Mouse (Mus musculus): Measurements from ENCODE around the gene Ces1c.

Gene Ces1c

DNA sequence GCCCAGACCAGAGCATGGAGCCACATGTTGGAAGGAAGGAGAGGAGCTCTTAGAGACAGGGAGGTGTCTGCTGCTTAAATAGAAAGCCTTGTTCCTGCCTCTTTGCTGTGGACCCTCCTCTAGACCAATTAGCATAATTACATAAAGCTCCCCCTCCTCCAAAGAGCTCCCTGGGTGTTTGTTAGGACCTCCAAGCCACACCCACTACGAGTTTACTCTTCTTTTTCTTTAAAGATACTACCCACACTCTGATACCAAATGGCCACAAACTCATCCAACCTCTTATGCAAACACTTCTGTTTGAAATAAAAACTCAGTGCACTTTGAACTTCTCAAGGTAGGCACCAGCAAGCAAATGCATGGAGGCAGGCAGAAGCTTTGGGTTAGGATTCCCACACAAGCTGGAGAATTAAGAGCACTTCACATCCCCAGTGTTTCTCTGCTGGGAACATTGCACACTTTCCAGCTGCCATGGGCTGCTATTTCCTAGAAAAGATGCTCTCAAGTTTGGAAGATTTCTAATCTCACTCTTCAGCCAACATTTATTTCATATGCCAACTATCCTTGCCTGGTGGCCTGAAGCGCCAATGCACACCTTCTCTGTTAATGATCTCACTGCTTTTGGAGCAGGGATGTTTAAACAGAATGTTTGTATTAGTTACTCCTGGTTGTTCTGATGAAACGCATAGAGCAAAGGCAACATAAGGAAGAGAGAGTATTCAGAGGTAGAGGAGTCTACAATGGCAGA is at the start of gene Ces1c:
Gene Ces1c (minus strand): TSS at position 51 of the 748 bp plus-strand sequence.
- DNase-seq (ENCODE audit: low read depth), result no peak

DNA sequence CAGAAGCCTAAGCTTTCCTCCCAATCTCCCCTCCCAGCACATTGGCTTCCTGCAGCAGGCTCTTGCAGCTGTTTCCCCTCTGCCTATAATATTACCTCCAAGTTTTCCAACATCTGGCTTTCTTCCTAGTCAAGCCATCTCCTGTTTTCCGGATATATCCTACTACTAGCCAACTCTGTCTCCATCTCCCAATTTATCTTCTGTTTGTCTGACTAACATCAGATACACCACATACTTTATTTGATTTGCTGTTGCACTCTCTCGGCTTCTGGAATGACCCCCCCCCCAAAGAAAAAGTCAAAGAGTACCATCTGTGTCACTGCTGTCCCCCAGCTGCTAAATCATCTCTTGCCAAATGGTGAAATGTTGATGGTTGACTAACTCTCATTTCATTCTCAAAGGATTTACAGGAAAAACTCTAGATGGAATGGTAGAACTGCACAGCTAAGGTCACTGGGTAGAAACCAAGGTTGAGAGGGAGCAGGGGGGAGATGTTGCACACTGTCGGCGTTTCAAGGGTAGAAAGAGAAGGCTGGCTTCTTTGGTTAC is 49.6 kb upstream of the Ces1c start:
- no peak for DNase-seq (ENCODE audit: low read depth)

DNA sequence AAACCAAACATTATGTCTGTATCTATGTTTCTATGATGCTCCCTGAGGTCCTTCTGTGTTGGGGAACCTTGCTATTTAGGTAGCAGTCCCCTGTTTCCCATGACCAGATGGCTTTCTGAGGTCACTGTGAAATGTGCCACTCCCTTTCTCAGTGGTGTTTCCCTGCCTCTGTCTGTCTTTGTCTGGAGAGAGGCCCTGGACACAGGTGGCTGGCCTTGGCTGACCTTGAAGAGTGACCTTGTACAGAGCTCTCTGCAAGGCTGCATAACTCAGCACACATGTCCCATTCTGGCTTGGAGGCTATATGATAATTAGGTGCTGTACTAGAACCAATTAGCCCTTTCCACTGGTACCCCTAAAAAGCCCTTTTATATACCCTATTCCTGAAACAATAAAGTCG is 45.5 kb upstream of the Ces1c start:
- no peak for DNase-seq (ENCODE audit: low read depth)

DNA sequence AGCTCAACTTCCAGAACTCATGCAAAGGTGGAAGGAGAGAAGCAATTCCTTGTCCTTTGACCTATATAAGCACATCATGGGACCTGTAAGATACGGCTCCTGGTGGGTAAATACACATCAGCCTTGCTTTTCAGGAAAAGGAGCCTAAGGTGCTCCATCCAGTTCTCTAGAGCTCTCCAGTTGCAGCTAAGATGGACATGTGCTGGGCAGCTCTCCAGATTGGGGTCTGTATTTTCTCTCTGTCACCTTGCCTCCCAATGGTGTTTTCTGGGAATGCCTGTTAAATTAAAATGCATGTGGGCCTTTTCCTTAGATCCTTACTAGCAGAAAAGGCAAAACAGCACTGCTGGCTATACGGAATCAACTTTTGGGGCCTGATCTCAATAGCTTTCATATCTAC is 43.5 kb upstream of the Ces1c start:
- DNase-seq (ENCODE audit: low read depth), result no peak

DNA sequence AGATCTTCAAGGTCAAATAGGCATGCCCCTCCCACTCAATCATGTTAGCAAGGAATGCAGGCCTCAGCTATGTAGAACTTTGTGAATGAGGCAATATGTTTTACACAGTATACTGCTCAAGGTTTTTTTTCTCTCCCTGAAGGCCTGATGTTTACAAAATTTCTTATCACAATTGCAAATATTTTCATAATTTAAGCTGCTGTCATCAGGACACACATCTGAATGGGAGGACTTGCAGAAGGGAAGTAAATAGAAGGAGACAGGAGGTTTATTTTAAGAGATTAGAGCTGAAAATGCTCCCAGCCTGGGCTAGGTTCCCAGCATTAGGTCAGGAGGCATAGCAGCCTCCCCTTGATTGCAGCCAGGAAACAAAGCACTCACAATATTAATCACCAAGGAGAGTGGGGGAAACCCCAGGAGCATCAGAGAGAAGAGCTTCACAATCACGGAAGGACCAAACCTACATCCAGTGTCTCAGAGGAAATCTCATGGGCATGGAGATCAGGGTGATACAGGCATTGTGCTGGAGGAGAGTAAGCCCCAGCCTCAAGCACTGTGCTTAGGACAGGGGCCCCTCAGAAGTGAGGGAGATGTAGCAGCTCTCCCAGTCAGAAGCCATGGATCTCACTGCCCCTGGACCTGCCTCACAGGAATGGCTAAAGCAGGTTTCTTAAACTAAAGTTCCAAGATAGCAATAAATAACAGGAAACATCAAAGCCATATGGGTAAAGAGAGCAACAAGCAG is 40.9 kb upstream of the Ces1c start:
- no peak for DNase-seq (ENCODE audit: low read depth)

DNA sequence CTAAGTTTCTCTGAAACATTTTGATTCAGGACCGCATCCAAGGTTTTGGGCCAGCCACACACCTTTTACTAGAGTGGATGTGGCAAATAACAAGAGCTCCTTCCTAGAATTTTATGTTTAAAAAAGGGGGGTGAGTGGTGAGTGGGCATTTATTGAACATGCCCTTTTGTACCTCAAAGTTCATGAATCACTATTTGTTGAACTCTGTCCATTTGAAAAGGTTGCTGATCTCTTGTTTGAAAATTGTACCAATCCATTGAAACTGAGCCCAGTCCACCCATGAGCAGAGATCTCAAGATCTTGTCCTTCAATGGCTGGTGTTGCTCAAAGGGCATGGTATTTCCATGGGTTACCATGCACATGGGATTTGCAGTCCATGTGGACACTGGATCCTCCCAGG is 32.3 kb upstream of the Ces1c start:
- DNase-seq (ENCODE audit: low read depth), result no peak

DNA sequence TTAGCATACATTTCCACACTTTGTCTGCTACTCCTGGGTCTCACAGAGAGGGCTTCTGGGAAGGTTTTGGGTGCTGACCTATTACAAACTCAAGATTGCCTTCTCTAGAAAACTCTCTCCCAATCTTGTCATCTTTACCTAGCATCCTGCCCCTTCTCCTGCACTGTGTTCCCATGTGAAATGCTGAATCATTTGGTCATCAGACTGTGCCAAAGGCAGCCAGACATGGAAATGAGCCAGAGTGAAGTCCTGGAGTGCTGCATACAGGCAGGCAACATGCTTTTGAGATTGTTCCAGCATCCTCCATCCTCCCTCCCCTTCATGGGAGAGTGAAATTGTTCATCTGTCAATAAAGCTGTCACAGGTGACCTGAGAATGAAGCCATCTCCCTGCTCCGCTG is 20.3 kb upstream of the Ces1c start:
- no peak for DNase-seq (ENCODE audit: low read depth)

DNA sequence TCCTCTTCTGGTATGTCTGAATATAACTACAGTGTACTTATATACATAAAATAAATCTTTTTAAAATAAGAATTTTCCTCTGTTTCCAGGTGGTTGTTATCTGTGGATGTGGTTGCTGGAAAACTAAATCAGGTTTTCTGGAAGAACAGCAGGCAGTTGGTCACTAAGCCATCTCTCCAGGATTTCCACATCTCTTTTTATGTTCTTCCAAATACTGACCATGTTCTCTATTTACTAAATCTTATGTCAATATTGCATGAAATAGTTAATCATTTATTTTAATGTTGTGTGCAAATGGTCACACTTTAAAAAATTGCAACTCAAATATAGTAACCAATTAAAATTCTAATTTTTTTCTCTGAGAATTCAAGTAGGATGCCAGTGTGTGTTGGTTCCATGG is 16.2 kb upstream of the Ces1c start:
- no peak for DNase-seq (ENCODE audit: low read depth)

DNA sequence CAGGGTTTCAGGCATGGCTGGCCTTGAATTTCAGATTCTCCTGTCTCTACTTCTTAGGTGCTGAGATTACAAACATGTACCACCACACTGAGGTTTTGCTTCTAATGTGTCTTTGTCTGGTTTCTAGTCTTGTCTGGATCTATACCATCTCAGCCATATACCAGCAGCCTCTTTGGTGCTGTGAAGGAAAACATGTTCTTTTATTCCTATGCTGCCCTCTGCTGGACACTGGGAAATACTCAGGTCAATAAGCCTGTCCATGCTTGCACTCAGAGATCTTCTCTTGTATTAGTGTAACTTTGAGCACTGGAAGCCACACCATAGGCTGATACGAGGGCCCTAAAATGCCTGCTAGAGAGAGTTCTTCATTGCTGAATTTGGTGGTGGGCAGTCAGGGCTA is 9.6 kb upstream of the Ces1c start:
- DNase-seq (ENCODE audit: low read depth), result peak; percentile 42

DNA sequence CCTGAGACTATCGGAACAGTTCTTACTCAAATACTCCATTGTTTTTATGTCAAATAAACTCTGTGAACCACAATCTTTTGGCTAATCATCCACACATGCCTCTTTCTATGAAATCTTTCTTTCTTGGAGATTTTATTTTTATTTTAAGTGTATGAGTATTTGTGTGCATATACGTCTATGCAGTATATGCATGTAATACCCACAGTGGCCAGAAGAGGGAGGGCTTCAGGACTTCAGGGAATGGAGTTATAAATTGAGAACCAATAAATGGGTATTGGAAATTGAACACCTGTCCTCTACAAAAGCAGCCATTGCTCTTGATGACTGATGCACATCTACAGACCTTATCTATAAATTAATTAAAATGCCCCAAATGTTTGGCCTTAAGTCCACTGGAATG is 1.1 kb upstream of the Ces1c start:
- DNase-seq (ENCODE audit: low read depth), result peak; percentile 3

DNA sequence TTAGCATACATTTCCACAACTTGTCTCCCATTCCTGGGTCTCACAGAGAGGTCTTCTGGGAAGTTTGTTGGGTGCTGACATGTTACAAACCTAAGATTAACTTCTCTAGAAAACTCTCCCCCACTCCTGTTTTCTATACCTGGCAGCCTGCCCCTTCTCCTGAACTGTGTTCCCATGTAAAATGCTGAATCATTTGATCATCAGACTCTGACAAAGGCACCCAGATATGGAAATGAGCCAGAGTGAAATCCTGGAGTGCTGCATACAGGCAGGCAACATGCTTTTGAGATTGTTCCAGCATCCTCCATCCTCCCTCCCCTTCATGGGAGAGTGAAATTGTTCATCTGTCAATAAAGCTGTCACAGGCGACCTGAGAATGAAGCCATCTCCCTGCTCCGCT is 4.6 kb downstream of the Ces1c start:
- no peak for DNase-seq (ENCODE audit: low read depth)

DNA sequence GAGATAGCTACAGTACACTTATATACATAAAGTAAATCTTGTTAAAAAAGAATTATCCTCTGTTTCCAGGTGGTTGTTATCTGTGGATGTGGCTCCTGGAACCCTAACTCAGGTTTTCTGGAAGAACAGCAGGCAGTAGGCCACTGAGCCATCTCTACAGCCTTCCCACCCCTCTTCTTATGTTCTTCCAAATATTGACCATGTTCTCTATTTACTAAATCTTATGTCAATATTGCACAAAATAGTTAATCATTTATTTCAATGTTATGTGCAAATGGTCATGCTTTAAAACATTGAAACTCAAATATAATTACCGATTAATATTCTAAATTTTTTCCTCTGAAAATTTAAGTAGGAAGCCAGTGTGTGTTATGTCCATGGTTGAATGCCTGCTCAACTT is 9.1 kb downstream of the Ces1c start:
- DNase-seq (ENCODE audit: low read depth), result no peak

DNA sequence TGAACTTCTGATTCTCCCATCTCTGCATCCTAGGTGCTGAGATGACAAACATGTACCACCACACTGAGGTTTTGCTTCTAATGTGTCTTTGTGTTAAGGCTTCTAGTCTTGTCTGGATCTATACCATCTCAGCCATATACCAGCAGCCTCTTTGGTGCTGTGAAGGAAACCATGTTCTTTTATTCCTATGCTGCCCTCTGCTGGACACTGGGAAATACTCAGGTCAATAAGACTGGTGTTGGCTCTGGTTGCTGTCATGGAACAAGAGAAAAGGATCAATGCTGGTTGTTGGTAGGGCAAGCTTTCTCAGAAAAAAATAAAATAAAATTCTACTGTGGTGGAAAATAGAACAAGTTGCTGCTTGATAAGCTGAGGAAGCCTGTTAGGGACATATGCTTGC is 35.7 kb downstream of the Ces1c start:
- peak; percentile 29 for DNase-seq (ENCODE audit: low read depth)

DNA sequence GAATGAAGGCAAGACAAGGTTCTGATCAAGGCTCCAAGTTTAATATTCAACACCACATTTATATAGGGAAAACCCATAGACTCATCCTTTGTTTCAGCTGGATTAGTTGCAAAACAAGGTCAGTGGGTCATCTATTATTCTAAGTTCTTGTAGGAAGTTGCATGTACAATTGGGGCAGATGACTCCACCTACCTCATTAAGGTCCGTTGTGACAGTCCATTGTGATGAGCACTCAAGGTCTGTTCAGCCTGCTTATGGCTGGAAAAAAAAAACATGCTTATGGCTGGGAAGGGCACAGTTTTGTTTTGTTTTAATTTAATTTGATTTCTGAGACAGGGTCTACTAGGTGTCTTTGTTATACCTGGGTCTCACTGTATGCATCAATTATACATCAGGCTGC is 39.8 kb downstream of the Ces1c start:
- DNase-seq (ENCODE audit: low read depth), result no peak

DNA sequence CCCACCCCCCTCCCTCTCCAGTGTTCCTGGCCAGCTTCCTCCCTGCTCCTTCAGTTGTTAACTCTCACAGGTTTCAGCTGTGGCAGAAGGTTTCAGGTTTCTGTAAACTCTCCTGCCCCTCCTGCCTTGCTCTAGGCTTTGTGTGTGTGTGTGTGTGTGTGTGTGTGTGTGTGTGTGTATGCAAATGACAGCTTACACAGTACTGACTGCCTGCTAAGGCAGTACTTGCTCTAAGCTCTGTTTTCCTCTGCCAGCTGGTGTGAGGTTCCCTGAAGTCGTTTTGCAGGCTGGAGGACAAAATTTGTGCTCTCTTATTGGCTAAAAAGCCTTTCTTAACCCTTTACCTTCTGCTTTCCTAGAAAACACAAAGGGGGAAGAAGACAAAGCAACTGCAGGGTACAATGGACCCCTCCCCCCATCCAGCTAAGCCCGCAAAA is 42.4 kb downstream of the Ces1c start:
- DNase-seq (ENCODE audit: low read depth), result no peak

DNA sequence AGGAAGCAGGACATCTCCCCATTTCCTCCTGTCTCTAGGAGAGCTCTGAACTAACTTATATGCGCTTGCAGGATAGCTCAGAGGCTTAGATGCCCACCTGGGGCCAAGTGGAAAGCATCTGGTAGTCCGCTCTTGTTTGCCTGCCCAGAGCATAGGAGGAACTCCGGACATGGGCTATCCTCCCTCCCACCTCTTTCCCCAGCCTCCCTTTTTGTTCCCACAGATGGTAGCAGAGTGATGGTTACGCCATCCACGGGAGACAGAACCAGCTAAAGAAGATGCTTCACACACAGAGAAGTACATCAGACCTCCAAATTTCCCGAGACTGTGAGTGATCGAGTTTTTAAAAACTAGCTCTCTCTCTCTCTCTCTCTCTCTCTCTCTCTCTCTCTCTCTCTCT is 42.9 kb downstream of the Ces1c start:
- no peak for DNase-seq (ENCODE audit: low read depth)

DNA sequence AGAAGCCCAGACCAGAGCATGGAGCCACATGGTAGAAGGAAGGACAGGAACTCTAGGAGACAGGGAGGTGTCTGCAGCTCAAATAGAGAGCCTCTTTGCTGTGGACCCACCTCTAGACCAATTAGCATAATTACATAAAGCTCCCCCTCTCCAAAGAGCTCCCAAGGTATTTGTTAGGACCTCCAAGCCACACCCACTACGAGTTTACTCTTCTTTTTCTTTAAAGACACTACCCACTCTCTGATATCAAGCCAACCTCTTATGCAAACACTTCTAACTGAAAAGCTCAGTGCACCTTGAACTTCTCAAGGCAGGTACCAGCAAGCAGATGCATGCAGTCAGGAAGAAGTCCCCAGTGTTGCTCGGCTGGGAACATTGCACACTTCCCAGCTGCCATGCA is 51.2 kb downstream of the Ces1c start, which contains the start of gene Ces1b:
Gene Ces1b (minus strand): TSS at position 131 of the 400 bp plus-strand sequence.
- DNase-seq (ENCODE audit: low read depth), result no peak

DNA sequence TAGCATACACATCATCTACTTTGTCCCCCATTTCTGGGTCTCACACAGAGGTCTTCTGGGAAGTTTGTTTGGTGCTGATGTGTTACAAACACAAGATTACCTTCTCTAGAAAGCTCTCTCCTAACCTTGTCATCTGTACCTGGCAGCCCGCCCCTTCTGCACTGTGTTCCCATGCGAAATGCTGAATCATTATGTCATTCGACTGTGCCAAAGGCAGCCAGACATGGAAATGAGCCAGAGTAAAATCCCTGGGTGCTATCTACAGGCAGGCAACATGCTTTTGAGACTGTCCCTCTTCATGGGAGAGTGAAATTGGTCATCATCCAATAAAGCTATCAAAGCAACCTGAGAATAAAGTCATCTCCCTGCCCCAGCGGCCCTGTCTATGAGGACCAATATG is 55.8 kb downstream of the Ces1c start:
- DNase-seq (ENCODE audit: low read depth), result no peak

DNA sequence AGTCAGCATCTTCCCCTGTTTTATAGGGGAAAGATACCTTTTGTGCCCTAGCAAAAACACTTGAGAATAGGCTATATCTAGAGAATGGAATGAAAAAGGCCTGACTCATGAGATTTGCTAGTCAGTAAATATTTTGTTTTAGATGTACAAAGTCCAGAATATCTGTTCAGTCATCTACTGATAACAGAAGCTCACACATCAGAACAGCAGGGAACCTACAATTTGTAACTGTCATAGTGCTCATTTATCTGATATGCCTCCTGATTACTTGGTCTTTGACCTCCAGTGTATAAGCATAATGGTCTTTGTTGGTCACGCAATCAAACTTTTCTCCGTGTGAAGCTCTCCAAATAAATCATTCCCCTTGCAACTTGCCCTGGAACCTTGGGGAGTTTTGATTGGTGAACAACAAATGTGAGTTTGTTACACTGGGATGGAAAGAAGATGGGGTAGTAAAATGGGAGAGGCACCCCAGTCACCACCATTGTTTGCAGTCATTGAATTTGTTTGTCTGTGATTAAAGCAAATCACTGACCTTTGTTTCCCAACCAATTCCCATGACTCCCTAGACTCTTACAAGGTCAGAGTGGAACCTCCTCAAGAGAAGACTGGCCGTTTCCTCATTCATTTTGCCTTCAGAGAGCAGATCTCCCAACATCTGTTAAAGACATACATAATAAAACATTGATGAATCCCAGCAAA is 67.5 kb downstream of the Ces1c start:
- no peak for DNase-seq (ENCODE audit: low read depth)

DNA sequence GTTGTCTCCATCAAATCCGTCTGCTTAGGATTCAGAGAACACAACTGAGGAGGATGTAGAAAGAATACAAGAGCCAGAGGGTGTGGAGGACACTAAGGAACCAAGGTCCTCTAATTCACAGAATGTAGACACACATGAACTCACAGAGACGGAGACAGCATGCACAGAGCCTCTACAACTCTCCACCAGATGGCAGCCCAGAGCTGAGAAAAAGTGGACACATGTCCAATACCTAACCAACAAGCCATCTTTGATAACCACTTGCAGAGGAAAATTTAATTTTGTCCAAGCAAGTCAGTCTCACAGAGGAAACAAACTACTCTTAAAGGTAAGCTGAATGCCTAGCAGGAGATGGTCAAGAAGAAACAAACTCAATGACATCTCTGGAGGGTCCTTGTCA is 71.9 kb downstream of the Ces1c start:
- DNase-seq (ENCODE audit: low read depth), result peak; percentile 56

DNA sequence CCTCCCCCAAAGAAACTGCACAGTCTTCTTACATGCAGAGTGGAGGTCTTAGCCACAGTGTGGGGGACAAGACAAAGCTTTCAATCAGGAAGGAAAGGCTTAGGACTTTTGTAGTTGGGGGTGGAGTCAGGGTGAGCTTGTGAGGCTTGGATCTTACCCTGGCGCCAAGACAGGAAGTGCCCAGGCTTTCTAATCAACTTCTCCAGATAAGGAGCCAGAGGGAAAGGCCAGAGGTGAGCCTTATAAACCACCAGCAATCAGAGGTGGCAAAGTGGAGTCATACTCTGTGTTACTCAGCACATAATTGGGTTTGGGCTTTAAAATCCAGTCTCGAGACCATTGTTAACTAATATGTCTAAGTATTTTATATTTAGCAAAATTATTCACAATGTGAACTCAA is 75.8 kb downstream of the Ces1c start:
- DNase-seq (ENCODE audit: low read depth), result peak; percentile 3
